Mouse (Mus musculus) intestine, embryonic 15.5 days (tissue): Measurements from ENCODE around the gene March6. TPM values are rescaled to one million over a fixed set of nuclear protein-coding genes. Genes with fewer than 3 reads are reported as not detected.

Experiments used
- ATAC-seq: fragments of 200-750 bp; cut with Nextera tagmentation; 2 replicates; pipeline ENCODE4 v1.8.0; 2017; ENCODE audit warnings: moderate TSS enrichment, moderate library complexity
- H3K27ac ChIP-seq: fragments of 300-500 bp; sonication (generic); 2 replicates; pipeline ENCODE4 v1.5.1; 2015; ENCODE audit warnings: mild to moderate bottlenecking, inconsistent platforms
- H3K27me3 ChIP-seq: fragments of 300-500 bp; sonication (generic); replicated peaks from 2 replicates; pipeline ENCODE4 v1.6.1; 2015; ENCODE audit warnings: inconsistent platforms
- H3K36me3 ChIP-seq: fragments of 300-500 bp; sonication (generic); 2 replicates; pipeline ENCODE4 v1.6.1; 2015; ENCODE audit warnings: inconsistent platforms
- H3K4me1 ChIP-seq: fragments of 300-500 bp; sonication (generic); replicated peaks from 2 replicates; pipeline ENCODE4 v1.6.1; 2015; ENCODE audit warnings: inconsistent platforms
- H3K4me2 ChIP-seq: fragments of 300-500 bp; sonication (generic); replicated peaks from 2 replicates; pipeline ENCODE4 v1.6.1; 2015; ENCODE audit warnings: mild to moderate bottlenecking, inconsistent platforms
- H3K4me3 ChIP-seq: fragments of 300-500 bp; sonication (generic); replicated peaks from 2 replicates; pipeline ENCODE4 v1.5.1; 2015; ENCODE audit warnings: inconsistent platforms
- H3K9ac ChIP-seq: fragments of 300-500 bp; sonication (generic); 2 replicates; pipeline ENCODE4 v1.6.1; 2015; ENCODE audit warnings: inconsistent platforms
- H3K9me3 ChIP-seq: fragments of 300-500 bp; sonication (generic); 2 replicates; pipeline ENCODE4 v1.6.1; 2016; ENCODE audit warnings: inconsistent platforms
- WGBS: fragments of 180-500 bp; shearing (Covaris S2); methylation state at CpG from one replicate; pipeline ENCODE4 v1.1.7; 2015; 5-methylcytosine and 5-hydroxymethylcytosine counted together
- polyA plus RNA-seq: library from polyadenylated mRNA; unstranded; fragments of >200 nt; fragmentation: Nextera tagmentation; extraction: Ambion mirVana; gene quantifications from 2 replicates; pipeline ENCODE4 v1.2.1, GENCODE M21; 2015

March6 gene
- polyA plus RNA-seq, 1 experiment from 2014 or later, result 26.0 TPM

DNA sequence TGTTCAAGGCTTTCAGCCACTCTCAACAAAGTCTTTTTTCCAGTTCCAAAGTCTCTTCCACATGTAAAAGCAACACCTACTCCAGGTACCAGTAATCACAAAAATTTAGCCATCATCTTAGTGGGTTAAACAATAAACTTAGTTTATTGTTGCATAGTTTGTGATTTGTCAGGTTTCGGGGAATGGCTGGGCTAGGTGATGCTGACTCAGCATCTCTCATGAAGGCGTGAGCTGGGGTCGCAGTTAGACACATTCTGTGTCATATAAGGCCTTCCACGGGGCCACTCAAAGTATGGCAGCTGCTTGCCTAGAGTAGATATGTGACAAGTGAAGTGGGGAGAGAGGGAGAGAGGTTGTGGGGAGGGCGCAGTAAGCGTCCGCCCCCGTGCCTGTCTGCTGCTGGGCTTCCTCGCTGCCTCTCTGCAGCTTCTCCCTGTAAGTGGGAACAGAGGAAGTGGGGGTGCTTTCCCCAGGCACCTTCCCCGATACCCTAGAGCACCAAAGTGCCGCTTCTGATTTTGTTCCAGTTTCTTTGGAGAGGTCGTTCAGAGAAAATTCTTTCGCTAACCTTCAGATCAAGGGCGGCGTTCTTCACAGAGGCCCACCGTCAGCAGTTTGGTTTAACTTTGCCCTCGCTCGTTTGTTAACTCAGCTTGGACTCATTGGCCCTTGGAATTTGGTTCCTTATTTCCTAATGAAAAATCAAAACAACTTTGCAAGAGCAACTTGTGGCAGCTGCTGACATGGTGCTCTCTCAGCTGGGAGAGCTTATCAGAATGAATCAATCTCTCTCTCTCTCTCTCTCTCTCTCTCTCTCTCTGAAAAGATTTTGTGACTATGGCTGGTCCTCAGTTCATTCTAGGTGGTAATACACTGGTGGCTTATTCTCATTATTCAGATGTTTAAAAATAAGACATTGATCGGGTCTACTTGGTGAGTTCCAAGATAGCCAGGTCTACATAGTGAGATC is 33.0 kb upstream of the March6 start:
- Histone ChIP-seq H3K27ac (peak overlapping the region; percentile 51; the same call in 1 of the 2 replicates), H3K9me3 (no peaks in the 10 kb centered on the region), H3K27me3 (no peaks in the 10 kb centered on the region), H3K4me1 (peaks cover 7% of the 10 kb centered on the region), H3K4me2 (peak overlapping the region; percentile 36), H3K9ac (no peak overlapping the region), H3K36me3 (no peaks in the 10 kb centered on the region), H3K4me3 (no peak overlapping the region)
- WGBS, result 56% methylated on average over 19 of the region's 19 CpGs
- ATAC-seq, result peak; percentile 55

DNA sequence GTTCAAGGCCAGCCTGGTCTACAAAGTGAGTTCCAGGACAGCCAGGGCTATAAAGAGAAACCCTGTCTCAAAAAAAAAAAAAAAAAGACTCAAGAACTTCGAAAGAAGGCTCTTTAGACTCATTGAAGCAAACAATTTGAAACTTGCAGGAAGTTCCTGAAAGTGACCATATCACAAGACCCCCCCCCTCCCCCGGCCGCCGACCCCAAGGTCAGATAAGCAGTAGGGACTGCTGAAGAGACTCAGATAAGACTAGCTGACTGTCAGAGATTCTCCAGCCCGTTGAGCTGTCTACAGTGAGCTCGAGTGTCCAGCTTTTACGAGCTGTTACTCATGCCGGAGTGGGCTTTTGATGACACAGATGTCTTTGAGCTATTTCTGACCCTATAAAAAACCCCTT is 32.0 kb upstream of the March6 start:
- no peak for ATAC-seq
- H3K4me1 ChIP-seq, result peaks cover 2% of the 10 kb centered on the region; the same call in 1 of the 2 replicates
- WGBS, result 65% methylated on average over 8 of the region's 8 CpGs
- H3K27me3 ChIP-seq, result no peaks in the 10 kb centered on the region
- no peak overlapping the region for H3K4me3 ChIP-seq
- H3K9me3 ChIP-seq, result no peaks in the 10 kb centered on the region
- H3K36me3 ChIP-seq, result no peaks in the 10 kb centered on the region
- no peak overlapping the region for H3K9ac ChIP-seq
- H3K4me2 ChIP-seq, result no peak overlapping the region
- no peak overlapping the region for H3K27ac ChIP-seq

DNA sequence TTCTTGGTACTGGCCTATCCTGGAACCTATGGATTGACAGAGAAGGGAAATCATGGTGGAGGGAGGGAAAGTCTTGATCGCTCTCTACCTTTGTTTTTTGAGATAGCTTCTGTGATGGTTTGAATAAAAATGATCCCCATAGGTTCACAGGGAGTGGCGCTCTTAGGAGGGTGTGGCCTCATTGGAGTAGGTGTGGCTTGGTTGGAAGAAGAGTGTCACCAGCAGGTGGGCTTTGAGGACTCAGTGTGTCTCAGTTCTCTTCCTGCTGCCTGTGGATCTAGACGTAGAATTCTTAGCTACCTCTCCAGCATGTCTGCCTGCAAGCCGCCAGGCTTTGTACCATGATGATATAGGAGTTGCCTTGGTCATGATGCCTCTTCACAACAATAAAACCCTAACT is 31.1 kb upstream of the March6 start:
- Histone ChIP-seq H3K9me3 (no peaks in the 10 kb centered on the region), H3K36me3 (no peaks in the 10 kb centered on the region), H3K4me2 (no peak overlapping the region), H3K4me1 (peaks cover 2% of the 10 kb centered on the region; the same call in 1 of the 2 replicates), H3K27me3 (no peaks in the 10 kb centered on the region), H3K9ac (no peak overlapping the region), H3K27ac (no peak overlapping the region), H3K4me3 (no peak overlapping the region)
- ATAC-seq, result no peak
- WGBS, result 96% methylated on average over 4 of the region's 4 CpGs

DNA sequence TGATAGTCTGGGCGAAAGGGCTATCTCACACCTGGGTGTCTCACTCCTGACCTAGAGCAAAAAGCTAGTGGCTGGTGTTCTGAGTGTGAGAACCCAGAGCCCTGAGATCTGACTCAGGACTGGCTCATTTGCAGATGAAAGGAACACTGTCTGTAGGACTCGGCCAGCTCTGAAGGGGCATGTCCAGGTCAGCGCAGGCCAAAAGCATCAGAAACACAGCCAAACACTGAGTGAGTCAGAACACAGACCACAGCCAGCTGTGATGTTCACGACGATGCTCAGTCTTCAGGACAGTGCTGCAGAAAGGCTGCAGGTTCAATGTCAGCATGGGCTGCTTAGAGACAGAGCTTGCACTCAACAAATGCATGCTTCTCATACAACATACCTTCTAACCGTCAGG is 30.5 kb upstream of the March6 start:
- Histone ChIP-seq H3K4me1 (peaks cover 2% of the 10 kb centered on the region; the same call in 1 of the 2 replicates), H3K27me3 (no peaks in the 10 kb centered on the region), H3K4me3 (no peak overlapping the region), H3K4me2 (no peak overlapping the region), H3K9ac (no peak overlapping the region), H3K36me3 (no peaks in the 10 kb centered on the region), H3K9me3 (no peaks in the 10 kb centered on the region), H3K27ac (no peak overlapping the region)
- 82% methylated on average over 6 of the region's 6 CpGs for WGBS
- no peak for ATAC-seq

DNA sequence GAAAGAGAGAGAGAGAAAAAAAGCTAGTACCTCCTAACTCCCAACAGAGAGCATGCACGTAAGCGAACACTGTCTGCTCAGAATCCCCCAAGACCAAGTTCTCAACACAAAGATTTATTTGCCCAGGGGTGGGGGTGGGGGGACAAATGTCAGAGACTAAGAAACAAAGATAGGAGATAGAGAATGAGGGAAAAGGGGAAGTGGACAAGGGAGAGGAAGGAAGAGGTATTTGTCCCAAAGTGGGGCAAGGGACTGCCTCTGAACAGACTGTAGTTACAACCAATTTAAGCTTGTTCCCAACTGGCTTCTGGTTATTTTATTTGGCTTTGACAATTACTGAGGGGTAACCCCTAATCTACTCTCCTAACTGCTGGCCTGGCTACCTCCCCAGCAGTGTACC is 24.0 kb upstream of the March6 start:
- Histone ChIP-seq H3K4me1 (no peaks in the 10 kb centered on the region), H3K27me3 (no peaks in the 10 kb centered on the region), H3K9me3 (no peaks in the 10 kb centered on the region), H3K9ac (no peak overlapping the region), H3K4me3 (no peak overlapping the region), H3K4me2 (no peak overlapping the region), H3K27ac (no peak overlapping the region), H3K36me3 (no peaks in the 10 kb centered on the region)
- ATAC-seq, result no peak
- 79% methylated on average over 2 of the region's 2 CpGs for WGBS

DNA sequence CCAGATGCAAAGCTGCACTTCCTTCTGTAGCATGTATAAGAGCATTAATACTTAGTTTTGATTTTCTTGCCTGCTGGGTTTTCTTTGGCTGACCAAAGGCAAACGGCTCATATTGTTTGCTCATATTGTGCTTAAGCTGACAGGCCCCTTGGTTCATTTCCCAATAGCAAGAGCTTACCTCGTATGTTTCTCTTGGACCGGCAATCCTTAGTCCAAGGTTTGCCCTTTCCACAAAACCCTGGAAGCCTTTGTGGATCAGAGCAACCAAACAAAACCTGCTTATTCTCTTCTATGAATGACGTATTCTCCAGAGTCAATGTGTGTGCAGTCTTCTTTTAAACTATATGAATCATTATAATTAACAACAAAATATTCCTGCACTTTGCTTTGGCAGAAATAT is 19.5 kb upstream of the March6 start:
- no peaks in the 10 kb centered on the region for H3K27me3 ChIP-seq
- H3K36me3 ChIP-seq, result no peaks in the 10 kb centered on the region
- 80% methylated on average over 4 of the region's 4 CpGs for WGBS
- H3K9ac ChIP-seq, result no peak overlapping the region
- ATAC-seq, result no peak
- H3K4me2 ChIP-seq, result no peak overlapping the region
- no peaks in the 10 kb centered on the region for H3K9me3 ChIP-seq
- no peak overlapping the region for H3K4me3 ChIP-seq
- H3K27ac ChIP-seq, result no peak overlapping the region
- no peaks in the 10 kb centered on the region for H3K4me1 ChIP-seq

DNA sequence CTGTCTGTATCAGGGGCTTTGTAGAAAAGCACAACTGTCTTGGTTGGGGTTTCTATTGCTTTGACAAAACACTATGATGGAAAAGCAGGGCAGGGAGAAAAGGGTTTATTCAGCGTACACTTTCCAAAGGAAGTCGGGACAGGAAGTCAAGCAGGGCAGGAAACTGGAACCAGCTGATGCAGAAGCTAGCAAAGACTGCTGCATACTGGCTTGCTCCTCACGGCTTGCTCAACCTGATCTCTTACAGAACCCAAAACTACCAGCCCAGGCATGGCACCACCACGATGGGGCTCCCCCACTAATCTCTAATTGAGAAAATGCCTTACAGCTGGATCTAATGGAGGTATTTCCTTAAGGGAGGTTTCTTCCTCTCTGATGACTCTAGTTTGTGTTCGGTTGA is 16.6 kb upstream of the March6 start:
- Histone ChIP-seq H3K9me3 (no peaks in the 10 kb centered on the region), H3K27ac (no peak overlapping the region), H3K9ac (no peak overlapping the region), H3K4me2 (no peak overlapping the region), H3K4me3 (no peak overlapping the region), H3K36me3 (no peaks in the 10 kb centered on the region), H3K27me3 (no peaks in the 10 kb centered on the region), H3K4me1 (0 out of 2 replicates have a peak, but pooled peaks cover 2% of the 10 kb centered on the region)
- no peak for ATAC-seq
- WGBS, result 69% methylated on average over 5 of the region's 5 CpGs

DNA sequence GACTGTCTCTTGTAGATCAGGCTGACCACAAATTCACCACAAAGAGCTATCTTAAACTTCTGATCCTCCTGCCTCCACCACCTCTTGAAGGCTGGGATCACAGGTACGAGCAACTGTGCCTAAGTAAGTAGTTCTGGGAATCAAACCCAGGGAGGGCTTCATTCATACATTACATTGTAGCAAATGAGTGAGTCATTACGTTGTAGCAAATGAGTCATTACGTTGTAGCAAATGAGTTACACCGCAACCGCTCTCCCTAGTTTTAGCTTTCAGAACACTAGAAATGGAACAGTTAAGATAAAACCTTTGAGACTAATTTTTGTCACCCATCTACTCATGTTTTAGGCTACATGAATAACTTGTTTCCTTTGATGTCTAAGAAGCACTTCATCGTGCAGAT is 15.4 kb upstream of the March6 start:
- Histone ChIP-seq H3K4me2 (no peak overlapping the region), H3K4me1 (peaks cover 8% of the 10 kb centered on the region; the same call in 1 of the 2 replicates), H3K9ac (no peak overlapping the region), H3K27ac (no peak overlapping the region), H3K9me3 (no peaks in the 10 kb centered on the region), H3K36me3 (no peaks in the 10 kb centered on the region), H3K4me3 (no peak overlapping the region), H3K27me3 (no peaks in the 10 kb centered on the region)
- no peak for ATAC-seq
- 83% methylated on average over 6 of the region's 6 CpGs for WGBS

DNA sequence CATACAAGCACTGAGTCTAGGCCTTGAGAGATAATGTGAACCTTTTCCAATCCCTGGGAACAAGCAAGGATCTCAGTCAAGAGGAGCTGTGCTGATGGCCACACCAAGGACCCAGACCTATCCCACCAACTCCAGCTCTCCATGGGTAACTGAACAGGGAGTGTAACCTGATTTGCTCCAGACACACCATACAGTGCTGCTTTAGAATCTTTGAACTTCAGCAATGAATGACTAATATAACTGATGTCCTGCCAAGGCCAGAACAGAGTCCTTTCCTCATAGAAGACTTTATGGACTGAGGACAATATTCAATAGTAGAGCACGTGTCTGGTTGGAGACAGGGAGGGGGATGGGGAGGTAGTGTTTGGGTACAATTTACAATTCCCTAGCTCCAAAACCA is 14.2 kb upstream of the March6 start:
- H3K4me1 ChIP-seq, result peaks cover 8% of the 10 kb centered on the region; the same call in 1 of the 2 replicates
- H3K27me3 ChIP-seq, result no peaks in the 10 kb centered on the region
- no peak overlapping the region for H3K4me3 ChIP-seq
- H3K4me2 ChIP-seq, result no peak overlapping the region
- ATAC-seq, result peak; percentile 71
- 42% methylated on average over 1 of the region's 1 CpGs for WGBS
- no peak overlapping the region for H3K27ac ChIP-seq
- H3K9me3 ChIP-seq, result no peaks in the 10 kb centered on the region
- H3K9ac ChIP-seq, result no peak overlapping the region
- no peaks in the 10 kb centered on the region for H3K36me3 ChIP-seq

DNA sequence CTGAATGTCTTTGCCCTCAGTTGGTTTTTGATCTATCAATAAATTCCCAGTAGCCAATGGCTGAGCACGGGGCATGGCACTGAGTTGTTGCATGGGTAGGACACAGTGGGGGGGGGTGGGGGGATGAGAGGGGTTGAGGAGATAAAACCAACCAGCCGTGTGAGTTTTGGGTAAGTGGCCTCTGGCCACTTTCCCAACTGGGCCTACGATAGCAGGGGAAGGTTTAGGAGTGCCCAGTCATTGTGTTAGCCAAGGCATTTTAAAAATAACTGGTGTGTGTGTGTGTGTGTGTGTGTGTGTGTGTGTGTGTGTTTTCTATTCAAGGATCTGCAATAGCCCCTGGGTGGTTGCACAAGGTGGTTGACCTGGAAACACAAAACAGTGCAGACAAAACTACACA is 12.4 kb upstream of the March6 start:
- no peak for ATAC-seq
- H3K9ac ChIP-seq, result no peak overlapping the region
- no peak overlapping the region for H3K4me3 ChIP-seq
- WGBS, result 31% methylated on average over 3 of the region's 3 CpGs
- H3K36me3 ChIP-seq, result no peaks in the 10 kb centered on the region
- H3K4me1 ChIP-seq, result peaks cover 8% of the 10 kb centered on the region; the same call in 1 of the 2 replicates
- no peaks in the 10 kb centered on the region for H3K9me3 ChIP-seq
- no peak overlapping the region for H3K27ac ChIP-seq
- no peaks in the 10 kb centered on the region for H3K27me3 ChIP-seq
- no peak overlapping the region for H3K4me2 ChIP-seq

DNA sequence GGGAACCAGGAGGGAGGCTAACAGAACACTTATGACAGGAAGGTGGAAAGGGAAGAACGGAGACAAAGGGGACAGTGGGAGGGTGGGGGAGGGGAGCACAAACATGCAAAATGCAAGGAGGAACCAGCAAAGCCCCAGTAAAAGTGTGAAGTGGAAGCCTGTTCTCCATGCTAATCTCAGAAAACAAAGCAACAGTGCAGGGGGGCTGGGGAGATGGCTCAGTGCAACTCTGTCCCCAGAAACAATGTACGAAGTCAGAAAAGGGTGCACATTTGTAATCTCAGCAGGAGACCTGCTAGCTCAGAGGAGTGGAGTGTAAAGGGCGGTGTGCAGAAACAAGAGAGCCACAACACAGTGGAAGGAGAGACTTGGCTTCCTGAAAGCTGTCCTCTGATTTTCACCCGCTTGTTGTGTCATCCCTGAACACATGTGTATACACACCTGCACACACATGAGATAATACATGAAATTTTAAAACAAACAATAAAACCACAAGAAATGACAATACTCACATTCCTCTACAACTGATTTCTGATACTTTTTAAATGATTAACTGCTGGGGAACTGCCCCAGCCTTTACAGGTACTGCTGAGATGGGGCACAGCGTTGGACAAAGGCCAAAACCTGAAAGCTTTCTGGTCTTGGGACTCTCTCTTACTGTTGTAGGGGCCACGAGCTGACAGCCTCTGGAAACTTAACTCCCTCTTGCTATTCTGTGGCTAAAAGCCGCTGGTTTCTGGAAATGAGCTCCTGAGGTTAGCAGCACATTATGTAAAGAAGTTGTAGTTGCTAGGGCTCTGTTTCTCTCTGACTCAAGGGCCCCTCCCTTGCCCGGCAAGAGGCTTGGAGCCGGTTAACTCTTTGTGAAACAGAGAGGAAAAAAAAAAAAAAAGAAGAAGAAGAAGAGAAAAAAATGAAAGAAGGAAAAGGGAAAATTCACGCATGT is 11.4 kb upstream of the March6 start:
- Histone ChIP-seq H3K27me3 (no peaks in the 10 kb centered on the region), H3K4me3 (no peak overlapping the region), H3K4me2 (peak overlapping the region; percentile 33), H3K9me3 (no peaks in the 10 kb centered on the region), H3K36me3 (no peaks in the 10 kb centered on the region), H3K27ac (peak overlapping the region; percentile 64), H3K9ac (no peak overlapping the region), H3K4me1 (peaks cover 8% of the 10 kb centered on the region; the same call in 1 of the 2 replicates)
- ATAC-seq, result peak; percentile 68
- 14% methylated on average over 10 of the region's 10 CpGs for WGBS

DNA sequence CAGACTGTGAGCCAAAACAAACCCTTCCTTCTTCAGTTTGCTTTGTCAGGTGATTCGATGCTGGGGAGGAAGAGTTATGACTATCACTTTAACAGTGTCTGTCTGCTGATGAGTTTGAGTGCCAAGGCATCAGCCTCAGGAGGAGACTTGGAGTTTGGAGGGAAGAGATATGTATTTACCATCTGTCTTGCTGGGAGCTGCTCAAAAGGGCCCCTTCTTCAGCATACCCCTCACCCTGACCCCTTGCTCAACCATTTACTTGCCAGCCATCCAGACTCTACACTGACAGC is 9.6 kb upstream of the March6 start:
- no peaks in the 10 kb centered on the region for H3K36me3 ChIP-seq
- H3K27ac ChIP-seq, result no peak overlapping the region
- H3K4me3 ChIP-seq, result no peak overlapping the region
- no peaks in the 10 kb centered on the region for H3K27me3 ChIP-seq
- peaks cover 8% of the 10 kb centered on the region for H3K4me1 ChIP-seq
- ATAC-seq, result no peak
- H3K4me2 ChIP-seq, result no peak overlapping the region
- no peak overlapping the region for H3K9ac ChIP-seq
- H3K9me3 ChIP-seq, result no peaks in the 10 kb centered on the region
- WGBS, result 33% methylated on average over 1 of the region's 1 CpGs
